Comparison of ENCODE assay signal across 14 mouse cellular contexts in genomic region chr7:114199428-114200110, GRCm38 (mm10). TPM values are rescaled to one million over a fixed set of nuclear protein-coding genes. Genes with fewer than 3 reads are reported as not detected.
DNase-seq lines count a peak whose midpoint lies in the region; ATAC-seq and TF ChIP-seq lines count a peak whose summit lies in the region.
"Had no signal": no experiment of that assay in that cellular context is flagged by ENCODE, and none has a peak within 500 bp of the region (broad histone marks: within the 10 kb centered on the region; RNA-seq: fewer than 3 reads in every experiment).

No protein-coding gene starts in this region.

- no peaks in the 10 kb centered on the region for H3K9me3 ChIP-seq in liver, embryonic 11.5 days (ENCODE audit: control insufficient read depth, low read length)
- H3K9me3 ChIP-seq in heart, embryonic 15.5 days (replicated peaks): no peaks in the 10 kb centered on the region
- no peaks in the 10 kb centered on the region for H3K9me3 ChIP-seq in stomach, embryonic 15.5 days
- no peaks in the 10 kb centered on the region for H3K9me3 ChIP-seq in midbrain, embryonic 15.5 days

- H3K27ac ChIP-seq in liver, adult 2 months (replicated peaks; ENCODE audit: insufficient read depth, low read depth, low read length): no peak overlapping the region
- H3K27ac ChIP-seq in liver, embryonic 11.5 days (ENCODE audit: low read depth, low read length): no peak overlapping the region
- H3K27ac ChIP-seq in heart, embryonic 15.5 days: peak overlapping the region; percentile 83
- peak overlapping the region; percentile 31 for H3K27ac ChIP-seq in stomach, embryonic 15.5 days
- no peak overlapping the region for H3K27ac ChIP-seq in midbrain, embryonic 15.5 days
- H3K27ac ChIP-seq: liver, embryonic 14.5 days had no signal

- H3K79me2 ChIP-seq in liver, adult 2 months (ENCODE audit: control insufficient read depth, insufficient read depth, low read length): no peaks in the 10 kb centered on the region

- no peaks in the 10 kb centered on the region for H3K36me3 ChIP-seq in liver, adult 2 months (ENCODE audit: control insufficient read depth, insufficient read depth, low read length)
- H3K36me3 ChIP-seq in liver, embryonic 11.5 days (ENCODE audit: control insufficient read depth, insufficient read depth, low read length): no peaks in the 10 kb centered on the region
- no peaks in the 10 kb centered on the region for H3K36me3 ChIP-seq in heart, embryonic 15.5 days
- no peaks in the 10 kb centered on the region for H3K36me3 ChIP-seq in stomach, embryonic 15.5 days
- no peaks in the 10 kb centered on the region for H3K36me3 ChIP-seq in midbrain, embryonic 15.5 days (replicated peaks)

- no peak for TF ChIP-seq POLR2A in liver, adult 2 months (IDR thresholded peaks at IDR 0.05; ENCODE audit: extremely low read depth, insufficient read depth, low read length)

- WGBS in liver, adult 2 months: 35% methylated on average over 3 of the region's 3 CpGs
- 77% methylated on average over 3 of the region's 3 CpGs for WGBS in liver, embryonic 11.5 days
- 21% methylated on average over 3 of the region's 3 CpGs for WGBS in heart, embryonic 15.5 days
- 52% methylated on average over 3 of the region's 3 CpGs for WGBS in stomach, embryonic 15.5 days
- WGBS in midbrain, embryonic 15.5 days: 89% methylated on average over 3 of the region's 3 CpGs

- no peak overlapping the region for H3K4me2 ChIP-seq in liver, embryonic 11.5 days
- H3K4me2 ChIP-seq in heart, embryonic 15.5 days: no peak overlapping the region
- H3K4me2 ChIP-seq in stomach, embryonic 15.5 days: no peak overlapping the region
- no peak overlapping the region for H3K4me2 ChIP-seq in midbrain, embryonic 15.5 days

- peak; percentile 57 for ATAC-seq in frontal cortex, adult (ENCODE audit: low TSS enrichment)
- ATAC-seq in liver, embryonic 11.5 days (replicated peaks; ENCODE audit: low FRiP score): no peak
- ATAC-seq in heart, embryonic 15.5 days (replicated peaks; ENCODE audit: insufficient number of reproducible peaks, insufficient read depth, low FRiP score, low read depth): 0 out of 2 replicates have a peak, but pooled peaks have one; percentile 48
- peak; percentile 25; the same call in 1 of the 2 replicates for ATAC-seq in stomach, embryonic 15.5 days (ENCODE audit: insufficient read depth, low FRiP score, low read depth)
- ATAC-seq in activated CD4-positive, CD25-positive, alpha-beta regulatory T cell, adult 4 months: no peak
- no peak for ATAC-seq in midbrain, embryonic 15.5 days (replicated peaks)

- no peak overlapping the region for H3K9ac ChIP-seq in liver, adult 2 months (ENCODE audit: low read depth, low read length)
- no peak overlapping the region for H3K9ac ChIP-seq in liver, embryonic 11.5 days (ENCODE audit: low read depth, low read length)
- no peak overlapping the region for H3K9ac ChIP-seq in heart, embryonic 15.5 days
- no peak overlapping the region for H3K9ac ChIP-seq in stomach, embryonic 15.5 days
- no peak overlapping the region for H3K9ac ChIP-seq in midbrain, embryonic 15.5 days
- H3K9ac ChIP-seq: liver, embryonic 14.5 days had no signal

- TF ChIP-seq CTCF in liver, adult 2 months (IDR thresholded peaks at IDR 0.05; ENCODE audit: low read depth, low read length): no peak

- no peak for DNase-seq in frontal cortex, adult 2 months (ENCODE audit: extremely low spot score in 1 of 2, low spot score in 1 of 2)
- DNase-seq in liver, adult 2 months (ENCODE audit: extremely low read depth, low read depth, low spot score): peak; percentile 75
- no peak for DNase-seq in liver, embryonic 11.5 days (ENCODE audit: low spot score)
- DNase-seq: cerebellum, adult 8-10 months; embryo, embryonic 11 days; right cerebral cortex, postnatal 4 days had no signal

- no peaks in the 10 kb centered on the region for H3K27me3 ChIP-seq in liver, adult 2 months (ENCODE audit: control insufficient read depth, insufficient read depth, low read length)
- H3K27me3 ChIP-seq in liver, embryonic 11.5 days (replicated peaks; ENCODE audit: control insufficient read depth, insufficient read depth, low read length): no peaks in the 10 kb centered on the region
- no peaks in the 10 kb centered on the region for H3K27me3 ChIP-seq in heart, embryonic 15.5 days
- no peaks in the 10 kb centered on the region for H3K27me3 ChIP-seq in stomach, embryonic 15.5 days (replicated peaks)
- H3K27me3 ChIP-seq in midbrain, embryonic 15.5 days (replicated peaks): no peaks in the 10 kb centered on the region

- H3K4me1 ChIP-seq in liver, adult 2 months (ENCODE audit: control insufficient read depth, insufficient read depth, low read length): peaks cover 18% of the 10 kb centered on the region
- H3K4me1 ChIP-seq in liver, embryonic 11.5 days (replicated peaks; ENCODE audit: control insufficient read depth, insufficient read depth, low read length): no peaks in the 10 kb centered on the region
- H3K4me1 ChIP-seq in heart, embryonic 15.5 days (replicated peaks): peaks cover 46% of the 10 kb centered on the region
- H3K4me1 ChIP-seq in stomach, embryonic 15.5 days: 0 out of 2 replicates have a peak, but pooled peaks cover 11% of the 10 kb centered on the region
- H3K4me1 ChIP-seq in midbrain, embryonic 15.5 days: no peaks in the 10 kb centered on the region

- no peak overlapping the region for H3K4me3 ChIP-seq in liver, adult 2 months (ENCODE audit: insufficient read depth, low read depth, low read length)
- no peak overlapping the region for H3K4me3 ChIP-seq in liver, embryonic 11.5 days (ENCODE audit: low read depth, low read length)
- no peak overlapping the region for H3K4me3 ChIP-seq in heart, embryonic 15.5 days
- no peak overlapping the region for H3K4me3 ChIP-seq in stomach, embryonic 15.5 days (replicated peaks)
- H3K4me3 ChIP-seq in midbrain, embryonic 15.5 days: no peak overlapping the region
- H3K4me3 ChIP-seq: erythroblast, embryonic 14.5 days; myocyte had no signal

RNA-seq across cellular contexts. Expression of gene Copb1, which starts 54.9 kb away (rescaled TPM):
- 40.2 and 46.2 TPM in 2 replicates for polyA plus RNA-seq in frontal cortex, adult 2 months (2012; rRNA removed)
- 79.1 and 82.7 TPM in 2 replicates for total RNA-seq in liver, adult 2 months (2014; rRNA removed)
- polyA plus RNA-seq in liver, adult 2 months (2012; rRNA removed): 20.3 and 20.9 TPM in 2 replicates
- 102 and 117 TPM in 2 replicates for polyA plus RNA-seq in liver, embryonic 11.5 days (2014; fragmentation: Nextera tagmentation; extraction: Ambion mirVana)
- polyA plus RNA-seq in heart, embryonic 15.5 days (2015; fragmentation: Nextera tagmentation; extraction: Ambion mirVana): 67.8 and 73.5 TPM in 2 replicates
- 111 and 127 TPM in 2 replicates for polyA plus RNA-seq in stomach, embryonic 15.5 days (2015; fragmentation: Nextera tagmentation; extraction: Ambion mirVana)
- polyA plus RNA-seq in activated CD4-positive, CD25-positive, alpha-beta regulatory T cell, adult 4 months (2017; shearing (Covaris generic)): 100 to 1,000 TPM; 114 to 121 TPM
- 80.1 and 86.1 TPM in 2 replicates for polyA plus RNA-seq in midbrain, embryonic 15.5 days (2015; fragmentation: Nextera tagmentation; extraction: Ambion mirVana)

Comparison
In these comparisons a context has a peak if more than half of its experiments do, and no peak if none do; other contexts are left out.
1. ATAC-seq: peak in frontal cortex, adult (single experiment), heart, embryonic 15.5 days (single experiment) and stomach, embryonic 15.5 days (single experiment); none in liver, embryonic 11.5 days (single experiment), activated CD4-positive, CD25-positive, alpha-beta regulatory T cell, adult 4 months (single experiment) and midbrain, embryonic 15.5 days (single experiment).
2. H3K27ac ChIP-seq: peak in heart, embryonic 15.5 days (single experiment) and stomach, embryonic 15.5 days (single experiment); none in liver, adult 2 months (single experiment), liver, embryonic 11.5 days (single experiment) and midbrain, embryonic 15.5 days (single experiment).